Mouse (Mus musculus) neural tube, embryonic 14.5 days (tissue): ENCODE measurements around the gene P2rx3. TPM values are rescaled to one million over a fixed set of nuclear protein-coding genes. Genes with fewer than 3 reads are reported as not detected.

ENCODE experiments used
- ATAC-seq: fragments of 200-750 bp; cut with Nextera tagmentation; 2 replicates; pipeline ENCODE4 v1.8.0; 2017; ENCODE audit warnings: low read depth, mild to moderate bottlenecking, moderate TSS enrichment, moderate library complexity
- H3K27ac ChIP-seq: fragments of 300-500 bp; sonication (generic); 2 replicates; pipeline ENCODE4 v1.5.1; 2014; ENCODE audit warnings: low read depth, mild to moderate bottlenecking, control low read depth, low read length, moderate library complexity, mixed read lengths
- H3K27me3 ChIP-seq: fragments of 300-500 bp; sonication (generic); 2 replicates; pipeline ENCODE4 v1.6.1; 2014; ENCODE audit warnings: low read length; ENCODE audit not compliant: control insufficient read depth, insufficient read depth
- H3K36me3 ChIP-seq: fragments of 300-500 bp; sonication (generic); 2 replicates; pipeline ENCODE4 v1.6.1; 2014; ENCODE audit warnings: low read length, mixed read lengths; ENCODE audit not compliant: control insufficient read depth, insufficient read depth
- H3K4me1 ChIP-seq: fragments of 300-500 bp; sonication (generic); 2 replicates; pipeline ENCODE4 v1.6.1; 2014; ENCODE audit warnings: low read length; ENCODE audit not compliant: control insufficient read depth, insufficient read depth
- H3K4me2 ChIP-seq: fragments of 300-500 bp; sonication (generic); 2 replicates; pipeline ENCODE4 v1.6.1; 2014; ENCODE audit warnings: mild to moderate bottlenecking, low read depth, low read length, control low read depth
- H3K4me3 ChIP-seq: fragments of 300-500 bp; sonication (generic); 2 replicates; pipeline ENCODE4 v1.5.1; 2014; ENCODE audit warnings: low read depth, low read length, control low read depth, mixed read lengths
- H3K9ac ChIP-seq: fragments of 300-500 bp; sonication (generic); replicated peaks from 2 replicates; pipeline ENCODE4 v1.6.1; 2014; ENCODE audit warnings: low read depth, mild to moderate bottlenecking, control low read depth, low read length, mixed read lengths
- H3K9me3 ChIP-seq: fragments of 300-500 bp; sonication (generic); 2 replicates; pipeline ENCODE4 v1.6.1; 2016; ENCODE audit warnings: low read length; ENCODE audit not compliant: control insufficient read depth
- WGBS: fragments of 180-500 bp; shearing (Covaris S2); extraction: QIAGEN DNeasy Blood & Tissue Kit; methylation state at CpG from one replicate; pipeline ENCODE4 v1.1.7; 2014; 5-methylcytosine and 5-hydroxymethylcytosine counted together
- polyA plus RNA-seq: library from polyadenylated mRNA; unstranded; fragments of >200 nt; fragmentation: Nextera tagmentation; extraction: Ambion mirVana; gene quantifications from 2 replicates; pipeline ENCODE4 v1.2.1, GENCODE M21; 2014

The P2rx3 gene
- polyA plus RNA-seq, 1 experiment from 2014 or later, result 0.94 TPM

DNA sequence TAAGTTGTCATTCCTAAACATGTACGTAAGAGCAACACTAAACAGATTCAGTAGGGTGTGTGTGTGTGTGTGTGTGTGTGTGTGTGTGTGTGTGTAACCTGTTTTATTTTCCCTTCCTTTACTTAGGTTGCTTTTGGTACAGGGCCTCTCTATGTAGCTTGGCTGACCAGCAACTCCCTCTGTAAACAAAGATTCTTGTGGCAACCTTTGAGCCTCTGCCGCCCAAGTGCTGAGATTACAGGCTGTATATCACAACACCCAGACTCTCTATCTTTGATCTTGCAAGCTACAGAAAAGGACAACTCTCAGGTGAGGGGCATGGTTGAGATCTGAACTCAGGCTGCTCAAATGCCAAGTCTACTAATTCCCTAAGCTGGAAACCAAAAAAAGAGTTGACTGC is 28.1 kb downstream of the P2rx3 start:
- ATAC-seq, result no peak
- WGBS, result 81% methylated on average over 2 of the region's 2 CpGs
- H3K4me1 ChIP-seq, result no peaks in the 10 kb centered on the region

DNA sequence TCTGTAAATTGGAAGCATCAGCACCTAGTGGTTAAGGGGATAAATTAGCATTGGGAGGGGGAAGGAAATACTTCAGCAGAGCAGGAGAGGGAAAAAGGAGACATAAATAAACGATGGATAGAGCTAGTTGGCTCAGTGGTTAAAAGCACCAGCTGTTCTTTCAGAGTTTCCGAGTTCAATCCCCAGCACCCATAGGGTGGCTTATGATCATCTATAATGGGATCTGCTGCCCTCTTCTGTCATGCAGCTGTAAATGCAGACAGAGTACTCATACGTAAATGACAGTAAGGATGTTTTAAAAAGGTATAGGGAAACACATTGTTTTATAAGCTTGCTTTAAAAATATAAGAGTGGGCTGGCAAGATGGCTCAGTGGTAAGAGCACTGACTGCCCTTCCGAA is 29.5 kb downstream of the P2rx3 start:
- H3K4me1 ChIP-seq, result no peaks in the 10 kb centered on the region
- H3K27me3 ChIP-seq, result no peaks in the 10 kb centered on the region
- no peak overlapping the region for H3K4me3 ChIP-seq
- WGBS, result 20% methylated on average over 4 of the region's 4 CpGs
- H3K9ac ChIP-seq, result no peak overlapping the region
- H3K27ac ChIP-seq, result no peak overlapping the region
- no peaks in the 10 kb centered on the region for H3K36me3 ChIP-seq
- peak; percentile 42; the same call in 1 of the 2 replicates for ATAC-seq
- H3K9me3 ChIP-seq, result no peaks in the 10 kb centered on the region
- no peak overlapping the region for H3K4me2 ChIP-seq

More for the DNA sequence above, 28.1 kb downstream of the P2rx3 start:
- H3K9me3 ChIP-seq, result no peaks in the 10 kb centered on the region
- H3K4me3 ChIP-seq, result no peak overlapping the region
- H3K27me3 ChIP-seq, result no peaks in the 10 kb centered on the region
- no peak overlapping the region for H3K9ac ChIP-seq
- H3K36me3 ChIP-seq, result no peaks in the 10 kb centered on the region
- no peak overlapping the region for H3K4me2 ChIP-seq
- no peak overlapping the region for H3K27ac ChIP-seq

DNA sequence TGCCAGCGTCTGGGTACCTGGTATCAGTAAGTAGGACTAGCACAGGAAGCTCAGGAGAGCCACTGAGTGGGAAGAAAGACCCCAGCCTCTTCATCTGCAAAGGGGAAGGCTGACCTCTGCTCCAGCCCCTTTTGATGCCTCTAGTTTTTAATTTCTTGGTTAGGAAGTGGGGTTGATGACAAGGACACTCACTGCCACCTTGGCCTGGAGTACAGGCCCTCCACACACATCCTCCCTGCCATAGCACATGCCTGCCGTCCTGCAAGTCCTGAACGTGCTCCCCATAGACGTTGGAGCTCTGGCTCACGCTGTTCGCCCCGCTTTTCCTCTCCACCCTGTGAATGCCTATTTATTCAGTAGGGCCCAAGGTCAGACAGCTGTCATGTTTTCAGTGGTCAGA is 30.7 kb downstream of the P2rx3 start:
- no peaks in the 10 kb centered on the region for H3K9me3 ChIP-seq
- H3K27me3 ChIP-seq, result no peaks in the 10 kb centered on the region
- H3K4me3 ChIP-seq, result no peak overlapping the region
- H3K36me3 ChIP-seq, result no peaks in the 10 kb centered on the region
- no peaks in the 10 kb centered on the region for H3K4me1 ChIP-seq
- H3K27ac ChIP-seq, result no peak overlapping the region
- no peak overlapping the region for H3K4me2 ChIP-seq
- no peak for ATAC-seq
- 86% methylated on average over 7 of the region's 7 CpGs for WGBS
- no peak overlapping the region for H3K9ac ChIP-seq

DNA sequence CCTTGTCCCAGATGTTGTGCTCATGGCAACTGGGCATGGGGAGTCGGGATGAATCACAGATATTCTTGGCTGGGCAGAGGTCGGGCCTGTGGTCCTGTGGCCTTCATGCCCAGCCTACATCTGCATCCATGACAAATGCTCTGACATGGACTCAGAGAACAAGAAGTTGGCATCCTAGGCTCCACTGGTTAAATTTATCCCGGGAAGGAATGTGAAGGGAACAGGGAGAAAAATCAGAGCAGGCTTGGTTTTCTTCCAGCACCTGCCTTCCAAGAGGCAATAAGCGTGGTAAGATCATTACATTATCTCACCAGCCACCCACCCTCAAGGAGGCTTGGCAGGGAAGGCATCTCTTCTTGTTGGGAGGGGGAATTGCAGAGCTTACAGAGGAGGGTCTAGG is 32.9 kb downstream of the P2rx3 start:
- Histone ChIP-seq H3K27ac (no peak overlapping the region), H3K36me3 (no peaks in the 10 kb centered on the region), H3K4me1 (no peaks in the 10 kb centered on the region), H3K9ac (no peak overlapping the region), H3K4me2 (no peak overlapping the region), H3K9me3 (no peaks in the 10 kb centered on the region), H3K4me3 (no peak overlapping the region), H3K27me3 (no peaks in the 10 kb centered on the region)
- 83% methylated on average over 4 of the region's 4 CpGs for WGBS
- ATAC-seq, result no peak

DNA sequence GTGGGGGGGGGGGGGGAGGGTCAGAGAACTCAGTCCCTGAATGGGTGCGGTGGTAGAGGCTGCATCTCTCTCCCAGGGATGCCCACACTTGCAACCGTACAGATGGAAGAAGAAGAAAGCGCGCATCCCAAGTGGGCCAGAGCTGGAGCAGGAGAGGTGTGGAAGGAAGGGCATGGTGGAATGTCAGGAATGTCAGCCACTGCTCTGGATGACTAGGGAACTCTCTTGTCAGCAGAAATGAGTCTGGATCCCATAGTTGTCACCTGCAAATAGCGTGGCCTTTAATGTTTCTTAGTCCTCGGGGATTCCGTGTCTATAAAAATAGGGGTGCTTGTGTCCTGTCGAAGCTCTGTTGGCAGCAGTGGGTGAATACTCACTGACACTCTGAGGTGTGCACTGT is 34.7 kb downstream of the P2rx3 start:
- no peak overlapping the region for H3K27ac ChIP-seq
- 85% methylated on average over 8 of the region's 8 CpGs for WGBS
- H3K4me2 ChIP-seq, result no peak overlapping the region
- no peaks in the 10 kb centered on the region for H3K27me3 ChIP-seq
- no peaks in the 10 kb centered on the region for H3K4me1 ChIP-seq
- H3K9me3 ChIP-seq, result no peaks in the 10 kb centered on the region
- H3K4me3 ChIP-seq, result no peak overlapping the region
- no peaks in the 10 kb centered on the region for H3K36me3 ChIP-seq
- ATAC-seq, result no peak
- no peak overlapping the region for H3K9ac ChIP-seq

DNA sequence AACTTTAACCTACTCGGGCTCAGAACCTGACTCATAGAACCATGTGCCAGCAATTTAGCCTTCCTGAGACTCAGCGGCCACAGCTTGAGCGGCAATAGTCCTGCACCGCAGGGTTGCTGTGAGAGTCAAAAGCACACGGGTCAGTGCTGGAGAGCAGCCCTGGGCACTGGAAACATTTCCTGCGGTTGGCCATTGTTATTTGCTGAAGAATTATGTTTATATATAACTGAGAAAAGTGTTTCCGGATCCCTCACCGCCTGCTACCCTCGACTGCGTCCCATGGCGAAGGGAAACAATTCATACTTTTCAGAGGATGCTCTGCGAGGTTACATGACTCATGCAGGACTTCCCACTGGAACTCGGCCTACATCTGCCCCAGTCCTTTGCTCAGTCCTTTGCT is 35.8 kb downstream of the P2rx3 start:
- Histone ChIP-seq H3K4me3 (no peak overlapping the region), H3K36me3 (no peaks in the 10 kb centered on the region), H3K4me2 (no peak overlapping the region), H3K9ac (no peak overlapping the region), H3K27me3 (no peaks in the 10 kb centered on the region), H3K27ac (no peak overlapping the region), H3K9me3 (no peaks in the 10 kb centered on the region), H3K4me1 (no peaks in the 10 kb centered on the region)
- WGBS, result 72% methylated on average over 13 of the region's 13 CpGs
- no peak for ATAC-seq

DNA sequence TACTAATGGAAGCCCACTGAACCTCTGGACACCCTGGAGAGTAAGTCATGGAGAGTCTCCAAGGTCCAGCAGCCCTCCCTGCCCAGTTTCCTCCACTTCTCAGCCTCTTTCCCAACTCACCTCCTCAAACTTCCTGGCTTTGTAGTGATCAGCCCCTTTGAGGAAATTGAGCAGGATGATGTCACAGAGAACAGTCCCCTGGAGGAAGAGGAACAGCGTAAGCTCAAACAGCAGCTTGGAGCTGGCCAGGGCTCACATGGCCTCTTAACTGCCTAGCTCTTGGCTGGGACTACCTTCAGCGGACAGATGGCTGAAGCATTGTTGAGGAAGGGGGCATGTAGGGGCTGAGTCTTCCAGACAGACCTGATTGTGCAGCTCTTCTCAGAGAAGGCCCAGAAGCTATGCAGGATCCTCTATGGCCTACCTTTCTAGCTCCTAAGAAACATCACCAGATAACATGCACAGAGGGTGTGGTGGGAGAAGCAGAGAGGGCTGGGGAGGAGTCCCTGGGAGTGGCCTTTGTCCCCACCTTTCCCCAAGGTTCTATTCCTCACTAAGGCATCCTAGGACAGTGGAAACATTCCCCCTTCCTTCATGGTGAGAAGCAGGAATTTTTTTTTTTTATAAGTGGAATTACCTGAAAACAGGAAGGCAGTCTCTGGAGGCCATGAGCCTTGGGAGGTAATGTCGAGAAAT is 37.6 kb downstream of the P2rx3 start:
- Histone ChIP-seq H3K9ac (no peak overlapping the region), H3K36me3 (no peaks in the 10 kb centered on the region), H3K9me3 (no peaks in the 10 kb centered on the region), H3K4me1 (no peaks in the 10 kb centered on the region), H3K27me3 (no peaks in the 10 kb centered on the region), H3K4me2 (no peak overlapping the region), H3K4me3 (no peak overlapping the region), H3K27ac (no peak overlapping the region)
- 89% methylated on average over 3 of the region's 3 CpGs for WGBS
- no peak for ATAC-seq

DNA sequence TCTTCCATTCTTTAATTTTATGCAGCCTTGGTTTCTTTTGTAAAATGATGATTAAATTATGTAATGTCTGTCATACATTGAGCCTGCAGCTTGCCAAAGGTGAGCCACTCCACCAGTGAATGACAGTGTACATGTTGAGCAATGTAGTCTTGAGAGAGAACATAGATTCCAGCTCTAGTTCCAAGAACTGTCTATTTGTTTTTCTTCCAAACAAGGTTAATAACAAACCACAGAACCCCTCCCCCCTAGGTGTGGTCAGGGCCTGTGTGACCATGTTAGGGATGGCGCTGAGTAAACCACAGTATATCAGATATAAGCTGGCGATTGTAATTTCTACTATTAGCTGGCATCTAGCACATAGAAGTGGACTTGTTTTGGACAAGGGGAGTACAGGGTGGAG is 40.9 kb downstream of the P2rx3 start:
- Histone ChIP-seq H3K27ac (no peak overlapping the region), H3K4me2 (no peak overlapping the region), H3K36me3 (no peaks in the 10 kb centered on the region), H3K9me3 (no peaks in the 10 kb centered on the region), H3K27me3 (no peaks in the 10 kb centered on the region), H3K9ac (no peak overlapping the region), H3K4me3 (no peak overlapping the region), H3K4me1 (no peaks in the 10 kb centered on the region)
- 99% methylated on average over 2 of the region's 2 CpGs for WGBS
- no peak for ATAC-seq

DNA sequence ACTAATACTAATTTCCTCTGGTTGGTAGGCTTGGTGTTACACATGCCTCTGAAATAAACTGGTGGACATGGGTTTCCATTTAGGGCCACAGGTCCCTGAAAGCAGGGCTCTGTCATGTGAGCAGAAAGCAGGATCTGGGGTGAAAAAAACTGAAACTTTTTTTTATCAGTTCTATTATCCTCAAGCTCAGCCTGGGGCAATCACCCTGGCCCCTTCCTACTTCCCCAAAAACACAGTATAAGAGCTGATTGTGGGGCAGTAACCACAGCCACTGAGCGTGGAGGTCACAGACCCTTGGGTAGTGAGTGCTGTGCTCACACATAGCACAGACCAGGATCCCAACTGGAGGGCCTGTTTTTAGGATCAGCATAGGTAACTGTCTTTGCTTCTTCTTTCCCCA is 49.3 kb downstream of the P2rx3 start, which contains the start of gene Prg3:
Prg3 (plus strand) TSS at position 286 of the 400 bp plus-strand sequence.
- H3K4me3 ChIP-seq, result no peak within 1 kb of the TSS
- H3K36me3 ChIP-seq, result no peaks in the 10 kb centered on the region
- no peak within 1 kb of the TSS for H3K9ac ChIP-seq
- 79% methylated on average over 1 of the region's 1 CpGs for WGBS
- ATAC-seq, result no peak
- H3K4me2 ChIP-seq, result no peak within 1 kb of the TSS
- no peaks in the 10 kb centered on the region for H3K27me3 ChIP-seq
- no peaks in the 10 kb centered on the region for H3K4me1 ChIP-seq
- H3K9me3 ChIP-seq, result no peaks in the 10 kb centered on the region
- H3K27ac ChIP-seq, result no peak within 1 kb of the TSS
